Mouse (Mus musculus): Measurements from ENCODE around the gene Cdh10.

- TF ChIP-seq POLR2A (IDR thresholded peaks at IDR 0.05; ENCODE audit: low read depth, low read length), result no peak
- TF ChIP-seq CTCF (IDR thresholded peaks at IDR 0.05; ENCODE audit: extremely low read depth, insufficient read depth, insufficient read length, insufficient replicate concordance), result no peak
Observed at GRCm38 (mm10) chr15:18817707-18818106, 1.0 kb upstream of the Cdh10 start.
